Mouse (Mus musculus) cerebellum, adult 2 months (tissue): ENCODE data around the gene Ccdc188.

Source experiments
- CTCF ChIP-seq: fragments of 200-500 bp; IDR thresholded peaks from 2 replicates; pipeline ENCODE4 v1.5.1; 2011; ENCODE audit warnings: low read depth, mild to moderate bottlenecking, control low read depth, low read length, moderate library complexity, borderline replicate concordance; ENCODE audit not compliant: insufficient read depth
- POLR2A ChIP-seq: fragments of 200-500 bp; IDR thresholded peaks from 2 replicates; pipeline ENCODE4 v1.6.1; 2011; ENCODE audit warnings: low read length, control low read depth, borderline replicate concordance; ENCODE audit not compliant: insufficient read depth

- TF ChIP-seq CTCF (no peak), POLR2A (no peak)
Measured at GRCm38 (mm10) chr16:18194208-18194985, 23.3 kb upstream of the Ccdc188 start.
